Comparison of ENCODE assay signal across 19 mouse cellular contexts in genomic region chr14:122852506-122853057, GRCm38 (mm10).
DNase-seq lines count a peak whose midpoint lies in the region; ATAC-seq lines count a peak whose summit lies in the region.
"Had no signal": no experiment of that assay in that cellular context is flagged by ENCODE, and none has a peak within 500 bp of the region (broad histone marks: within the 10 kb centered on the region; RNA-seq: fewer than 3 reads in every experiment).

No protein-coding gene starts in this region.

- peaks cover 15% of the 10 kb centered on the region for H3K4me1 ChIP-seq in embryonic facial prominence, embryonic 10.5 days
- H3K4me1 ChIP-seq: midbrain, embryonic 15.5 days had no signal

- 74% methylated on average over 5 of the region's 5 CpGs for WGBS in embryonic facial prominence, embryonic 10.5 days

- peak; percentile 5 for DNase-seq in 416B (ENCODE audit: low read depth)
- DNase-seq in CD4-positive helper T cell, adult 2 months (ENCODE audit: low read depth, low spot score): peak; percentile 71
- no peak for DNase-seq in embryonic facial prominence, embryonic 10.5 days (ENCODE audit: low spot score)
- DNase-seq in thymus, postnatal 0 days (ENCODE audit: low spot score): peak; percentile 41
- no peak for DNase-seq in right cerebral cortex, postnatal 14 days
- no peak for DNase-seq in kidney, postnatal 4 days
- DNase-seq: adrenal gland, postnatal 36 days; cerebellum, adult 9-11 months; gastrocnemius, postnatal 36 days had no signal

- H3K9me3 ChIP-seq in embryonic facial prominence, embryonic 10.5 days: no peaks in the 10 kb centered on the region
- H3K9me3 ChIP-seq: heart, embryonic 12.5 days; limb, embryonic 13.5 days; midbrain, embryonic 15.5 days had no signal

- no peaks in the 10 kb centered on the region for H3K27me3 ChIP-seq in embryonic facial prominence, embryonic 10.5 days (replicated peaks; ENCODE audit: low read depth, poor library complexity, severe bottlenecking)
- H3K27me3 ChIP-seq: heart, embryonic 12.5 days; midbrain, embryonic 15.5 days; Patski had no signal

- H3K27ac ChIP-seq in embryonic facial prominence, embryonic 10.5 days (replicated peaks): peak overlapping the region; percentile 48; the same call in 1 of the 2 replicates
- H3K27ac ChIP-seq: kidney, postnatal 0 days; layer of hippocampus, adult 2 months; limb, embryonic 13.5 days; liver, embryonic 14.5 days; midbrain, embryonic 15.5 days had no signal

- H3K4me3 ChIP-seq in embryonic facial prominence, embryonic 10.5 days: no peak overlapping the region
- H3K4me3 ChIP-seq: heart, embryonic 12.5 days; layer of hippocampus, adult 2 months; limb, embryonic 13.5 days; midbrain, embryonic 15.5 days had no signal

- no peaks in the 10 kb centered on the region for H3K36me3 ChIP-seq in embryonic facial prominence, embryonic 10.5 days (replicated peaks)
- H3K36me3 ChIP-seq: heart, embryonic 12.5 days; limb, embryonic 13.5 days; midbrain, embryonic 15.5 days had no signal

- no peak for ATAC-seq in cerebellum, adult (ENCODE audit: insufficient number of reproducible peaks, low FRiP score, low TSS enrichment)
- ATAC-seq: forebrain, embryonic 14.5 days; intestine, postnatal 0 days; midbrain, embryonic 15.5 days; Patski had no signal

Comparison
In these comparisons a context has a peak if more than half of its experiments do, and no peak if none do; other contexts are left out.
1. DNase-seq: peak in 416B (single experiment), CD4-positive helper T cell, adult 2 months (single experiment) and thymus, postnatal 0 days (single experiment); none in embryonic facial prominence, embryonic 10.5 days (single experiment), right cerebral cortex, postnatal 14 days (single experiment) and kidney, postnatal 4 days (0 of 2).